Mouse (Mus musculus) T-cell, adult 66 days (primary cell): ENCODE results near the gene Brsk2. TPM values are rescaled to one million over a fixed set of nuclear protein-coding genes. Genes with fewer than 3 reads are reported as not detected.

Experiments used
- total RNA-seq, 2 experiments: library from RNA; stranded (reverse); gene quantifications; 3 replicates in 1 of 2; 4 replicates in 1 of 2; pipeline ENCODE4 v1.2.4; 2023

Gene Brsk2
- total RNA-seq, result not detected

GRCm38 (mm10) chr7:141948906-141949798, at the start of gene Brsk2:
TSS of gene Brsk2 (plus strand) at chr7:141949751.

GRCm38 (mm10) chr7:141918407-141918806, 31.1 kb upstream of the Brsk2 start, which contains the start of gene Tollip:
TSS of gene Tollip (minus strand) at chr7:141918507.

Other genes with a start within 250 kb of the Brsk2 start
- not detected for gene Muc5ac, start 160.8 kb upstream of the Brsk2 start, total RNA-seq
- not detected for gene Muc5b, start 110.7 kb upstream of the Brsk2 start, total RNA-seq
- gene Tollip, start 31.2 kb upstream of the Brsk2 start, total RNA-seq, result 10 to 100 TPM; 54.5 to 59.5 TPM
- 10 to 100 TPM; 51.1 to 64.6 TPM for gene Mob2, start 111.3 kb downstream of the Brsk2 start, total RNA-seq
- gene Dusp8, start 146.1 kb downstream of the Brsk2 start, total RNA-seq, result 1 to 10 TPM in 1 of 2 experiments, under 1 TPM in 1; 0.44 to 1.4 TPM
- gene Gm45618, start 171.0 kb downstream of the Brsk2 start, total RNA-seq, result not detected
- not detected for gene Gm39115, start 186.3 kb downstream of the Brsk2 start, total RNA-seq
- gene Gm45337, start 194.9 kb downstream of the Brsk2 start, total RNA-seq, result not detected
- gene Gm29735, start 207.4 kb downstream of the Brsk2 start, total RNA-seq, result not detected
- not detected for gene Gm4553, start 216.0 kb downstream of the Brsk2 start, total RNA-seq
- gene Krtap5-2, start 226.3 kb downstream of the Brsk2 start, total RNA-seq, result not detected
- gene Gm10153, start 240.6 kb downstream of the Brsk2 start, total RNA-seq, result not detected